Mouse (Mus musculus) liver (tissue): Measurements from ENCODE around the gene Thap3.

Source experiments
- DNase-seq: peaks from one replicate; pipeline ENCODE4 v3.0.0-alpha.2; 2020; ENCODE audit warnings: mixed read lengths

Gene Thap3

GRCm38 (mm10) chr4:151980699-151981098 is 8.1 kb downstream of the Thap3 start:
- no peak for DNase-seq

- DNase-seq: peak; percentile 84
Observed at GRCm38 (mm10) chr4:151977748-151978147, 11.0 kb downstream of the Thap3 start.

GRCm38 (mm10) chr4:151975441-151975840 is 13.4 kb downstream of the Thap3 start:
- DNase-seq: peak; percentile 81

- DNase-seq: no peak
Observed at GRCm38 (mm10) chr4:151972221-151972967, 16.4 kb downstream of the Thap3 start.

GRCm38 (mm10) chr4:151968204-151968921 is 20.4 kb downstream of the Thap3 start:
- no peak for DNase-seq

GRCm38 (mm10) chr4:151962817-151963216 is 26.0 kb downstream of the Thap3 start:
- DNase-seq: peak; percentile 80

GRCm38 (mm10) chr4:151960513-151960854 is 28.3 kb downstream of the Thap3 start:
- DNase-seq: peak; percentile 90

- no peak for DNase-seq
Observed at GRCm38 (mm10) chr4:151959849-151960512, 28.8 kb downstream of the Thap3 start.

- peak; percentile 85 for DNase-seq
Observed at GRCm38 (mm10) chr4:151957584-151958315, 31.0 kb downstream of the Thap3 start.

GRCm38 (mm10) chr4:151955791-151956190 is 33.0 kb downstream of the Thap3 start:
- no peak for DNase-seq

GRCm38 (mm10) chr4:151953209-151953608 is 35.6 kb downstream of the Thap3 start:
- DNase-seq: peak; percentile 49

- no peak for DNase-seq
Observed at GRCm38 (mm10) chr4:151948497-151949471, 40.0 kb downstream of the Thap3 start.

GRCm38 (mm10) chr4:151946211-151946610 is 42.6 kb downstream of the Thap3 start:
- DNase-seq: no peak

GRCm38 (mm10) chr4:151938089-151938488 is 50.7 kb downstream of the Thap3 start:
- DNase-seq: no peak

GRCm38 (mm10) chr4:151937441-151937840 is 51.4 kb downstream of the Thap3 start:
- no peak for DNase-seq

GRCm38 (mm10) chr4:151934215-151934572 is 54.6 kb downstream of the Thap3 start:
- no peak for DNase-seq

- DNase-seq: peak; percentile 90
Observed at GRCm38 (mm10) chr4:151933505-151934214, 55.1 kb downstream of the Thap3 start, which contains the start of gene Dnajc11. Dnajc11 (plus strand) TSS chr4:151933691.
